Mouse (Mus musculus) embryonic facial prominence, embryonic 11.5 days (tissue): ENCODE results near the gene Phldb1. TPM values are rescaled to one million over a fixed set of nuclear protein-coding genes. Genes with fewer than 3 reads are reported as not detected.

ENCODE experiments used
- ATAC-seq: fragments of 200-750 bp; cut with Nextera tagmentation; replicated peaks from 2 replicates; pipeline ENCODE4 v1.8.0; 2017; ENCODE audit warnings: low read depth; ENCODE audit not compliant: insufficient number of reproducible peaks, low FRiP score, low TSS enrichment
- DNase-seq: peaks from one replicate; pipeline ENCODE4 v3.0.0-alpha.2; 2015; ENCODE audit warnings: low spot score
- H3K27ac ChIP-seq: fragments of 300-500 bp; sonication (generic); replicated peaks from 2 replicates; pipeline ENCODE4 v1.5.1; 2014; ENCODE audit warnings: mild to moderate bottlenecking, low read depth, low read length, control low read depth
- H3K27me3 ChIP-seq: fragments of 300-500 bp; sonication (generic); 2 replicates; pipeline ENCODE4 v1.6.1; 2014; ENCODE audit warnings: mild to moderate bottlenecking, low read length, moderate library complexity, mixed read lengths; ENCODE audit not compliant: control insufficient read depth, insufficient read depth
- H3K36me3 ChIP-seq: fragments of 300-500 bp; sonication (generic); replicated peaks from 2 replicates; pipeline ENCODE4 v1.6.1; 2014; ENCODE audit warnings: low read depth, mild to moderate bottlenecking, low read length, moderate library complexity, mixed read lengths; ENCODE audit not compliant: control insufficient read depth, insufficient read depth
- H3K4me1 ChIP-seq: fragments of 300-500 bp; sonication (generic); 2 replicates; pipeline ENCODE4 v1.6.1; 2014; ENCODE audit warnings: low read length, mixed read lengths; ENCODE audit not compliant: control insufficient read depth, insufficient read depth
- H3K4me2 ChIP-seq: fragments of 300-500 bp; sonication (generic); 2 replicates; pipeline ENCODE4 v1.6.1; 2014; ENCODE audit warnings: low read depth, mild to moderate bottlenecking, control low read depth, low read length, moderate library complexity
- H3K4me3 ChIP-seq: fragments of 300-500 bp; sonication (generic); 2 replicates; pipeline ENCODE4 v1.5.1; 2014; ENCODE audit warnings: low read depth, low read length, control low read depth
- H3K9ac ChIP-seq: fragments of 300-500 bp; sonication (generic); replicated peaks from 2 replicates; pipeline ENCODE4 v1.6.1; 2014; ENCODE audit warnings: mild to moderate bottlenecking, control low read depth, low read length
- H3K9me3 ChIP-seq: fragments of 300-500 bp; sonication (generic); replicated peaks from 2 replicates; pipeline ENCODE4 v1.6.1; 2016; ENCODE audit warnings: mild to moderate bottlenecking, low read length, inconsistent platforms, mixed read lengths; ENCODE audit not compliant: control insufficient read depth
- WGBS: fragments of 180-500 bp; shearing (Covaris S2); extraction: QIAGEN DNeasy Blood & Tissue Kit; methylation state at CpG from one replicate; pipeline ENCODE4 v1.1.7; 2014; 5-methylcytosine and 5-hydroxymethylcytosine counted together
- polyA plus RNA-seq: library from polyadenylated mRNA; unstranded; fragments of >200 nt; fragmentation: Nextera tagmentation; extraction: Ambion mirVana; gene quantifications from 2 replicates; pipeline ENCODE4 v1.2.1, GENCODE M21; 2014

Phldb1 gene
- polyA plus RNA-seq, 1 experiment from 2014 or later = 27.8 TPM

DNA sequence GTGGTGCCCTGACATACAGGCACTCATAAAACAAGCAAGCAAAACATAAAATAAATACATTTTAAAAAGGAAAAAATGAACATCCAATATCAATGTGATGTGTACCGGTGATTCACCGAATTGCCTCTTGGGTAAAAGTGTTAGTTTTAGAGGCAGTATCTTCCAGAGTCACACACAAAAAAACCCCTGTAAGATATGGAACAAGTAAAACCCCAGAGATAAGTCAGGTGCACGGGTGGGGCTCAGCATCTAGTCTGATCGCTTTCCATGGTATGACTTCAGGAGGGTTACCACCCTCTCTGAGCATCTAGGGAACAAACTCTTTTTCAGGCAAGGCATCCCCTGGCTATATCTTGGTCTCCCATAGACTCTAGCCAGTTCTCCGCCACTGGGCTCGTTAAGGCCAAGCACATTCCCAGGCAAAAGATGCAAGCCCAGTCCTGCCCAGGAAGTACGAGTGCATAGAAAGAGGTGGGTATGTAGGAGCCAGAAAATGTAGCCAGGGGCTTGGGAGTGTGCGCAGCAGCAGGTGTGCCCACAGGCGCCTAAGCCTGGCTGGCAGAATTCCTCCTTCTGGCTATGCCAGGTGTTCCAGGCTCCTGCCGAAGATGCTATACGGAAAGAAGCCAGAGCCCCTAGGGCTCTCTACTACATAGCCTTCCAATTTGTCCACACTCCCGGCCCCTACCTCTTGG lies 15.9 kb downstream of the Phldb1 start:
- ATAC-seq (no peak), DNase-seq (no peak)
- H3K27me3 ChIP-seq = no peaks in the 10 kb centered on the region
- peaks cover 5% of the 10 kb centered on the region for H3K36me3 ChIP-seq
- no peak overlapping the region for H3K4me2 ChIP-seq
- WGBS = 89% methylated on average over 12 of the region's 12 CpGs
- no peak overlapping the region for H3K9ac ChIP-seq
- no peaks in the 10 kb centered on the region for H3K9me3 ChIP-seq
- H3K27ac ChIP-seq = no peak overlapping the region
- H3K4me3 ChIP-seq = no peak overlapping the region
- H3K4me1 ChIP-seq = peaks cover 10% of the 10 kb centered on the region

DNA sequence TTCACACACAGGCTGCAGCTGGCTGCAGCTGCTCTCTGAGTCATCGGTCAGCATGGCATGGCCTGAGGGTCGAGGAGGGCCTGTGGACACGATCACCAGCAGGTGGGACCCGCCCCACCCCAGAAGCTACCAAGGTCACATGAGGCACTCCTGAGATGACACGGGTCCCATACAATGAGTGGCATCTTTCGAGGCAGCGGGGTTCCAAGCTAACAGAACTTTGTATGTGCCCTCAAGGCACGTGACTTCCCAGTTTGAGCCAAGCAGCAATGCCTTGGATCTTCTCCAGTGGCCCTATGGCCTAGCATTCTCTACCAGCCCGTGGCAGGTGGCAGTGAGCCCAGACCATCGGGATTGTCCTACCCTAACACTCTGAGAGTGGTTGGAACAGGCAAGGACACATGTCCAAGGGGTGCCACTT lies 17.2 kb downstream of the Phldb1 start:
- Histone ChIP-seq H3K36me3 (peaks cover 5% of the 10 kb centered on the region), H3K9ac (no peak overlapping the region), H3K27ac (no peak overlapping the region), H3K9me3 (no peaks in the 10 kb centered on the region), H3K4me1 (peaks cover 6% of the 10 kb centered on the region; the same call in 1 of the 2 replicates), H3K4me3 (no peak overlapping the region), H3K4me2 (no peak overlapping the region), H3K27me3 (no peaks in the 10 kb centered on the region)
- 81% methylated on average over 10 of the region's 10 CpGs for WGBS
- DNase-seq (no peak), ATAC-seq (no peak)

DNA sequence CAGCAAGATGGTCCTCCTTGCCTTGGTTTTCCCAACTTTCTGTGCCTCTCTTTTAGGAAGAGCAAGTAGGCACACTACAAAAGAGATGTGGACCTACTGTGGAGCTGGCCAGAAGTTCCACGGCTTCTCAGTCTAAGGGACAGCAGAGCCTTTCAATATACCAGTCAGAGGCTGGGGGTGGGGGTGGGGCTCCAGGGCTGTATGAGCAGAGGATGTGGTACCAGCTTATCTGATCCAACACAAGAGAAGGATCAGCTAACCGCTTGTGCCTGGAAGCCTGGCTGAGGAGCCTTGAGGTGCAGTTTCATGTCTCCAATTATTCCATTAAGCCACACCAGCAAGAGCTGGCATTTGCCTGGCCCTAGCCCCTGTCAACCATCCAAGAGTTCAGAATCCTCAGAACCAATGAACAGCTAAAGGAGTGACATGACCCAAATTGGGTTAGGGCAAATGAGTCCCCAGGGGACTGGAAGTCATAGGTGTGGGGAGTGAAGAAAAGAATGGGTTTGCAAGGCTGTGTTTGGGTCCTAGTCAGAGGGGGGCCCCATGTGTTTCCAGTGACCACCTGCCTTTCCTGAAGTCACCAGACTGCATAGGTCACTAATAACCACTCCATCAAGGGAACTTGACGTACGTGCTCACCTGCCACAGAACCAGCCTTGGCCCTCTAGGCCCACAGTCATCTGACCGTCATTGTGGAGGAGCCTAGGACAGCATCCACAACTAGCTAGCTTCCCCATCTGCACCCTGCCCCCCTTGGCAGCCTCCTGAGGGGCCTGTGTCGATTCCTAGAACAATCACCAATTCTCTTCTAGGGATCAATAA lies 17.8 kb downstream of the Phldb1 start:
- H3K4me1 ChIP-seq = peaks cover 6% of the 10 kb centered on the region; the same call in 1 of the 2 replicates
- H3K36me3 ChIP-seq = peaks cover 5% of the 10 kb centered on the region
- H3K27ac ChIP-seq = no peak overlapping the region
- no peaks in the 10 kb centered on the region for H3K27me3 ChIP-seq
- no peak overlapping the region for H3K4me3 ChIP-seq
- ATAC-seq (no peak), DNase-seq (no peak)
- H3K4me2 ChIP-seq = no peak overlapping the region
- no peaks in the 10 kb centered on the region for H3K9me3 ChIP-seq
- 81% methylated on average over 6 of the region's 6 CpGs for WGBS
- no peak overlapping the region for H3K9ac ChIP-seq

DNA sequence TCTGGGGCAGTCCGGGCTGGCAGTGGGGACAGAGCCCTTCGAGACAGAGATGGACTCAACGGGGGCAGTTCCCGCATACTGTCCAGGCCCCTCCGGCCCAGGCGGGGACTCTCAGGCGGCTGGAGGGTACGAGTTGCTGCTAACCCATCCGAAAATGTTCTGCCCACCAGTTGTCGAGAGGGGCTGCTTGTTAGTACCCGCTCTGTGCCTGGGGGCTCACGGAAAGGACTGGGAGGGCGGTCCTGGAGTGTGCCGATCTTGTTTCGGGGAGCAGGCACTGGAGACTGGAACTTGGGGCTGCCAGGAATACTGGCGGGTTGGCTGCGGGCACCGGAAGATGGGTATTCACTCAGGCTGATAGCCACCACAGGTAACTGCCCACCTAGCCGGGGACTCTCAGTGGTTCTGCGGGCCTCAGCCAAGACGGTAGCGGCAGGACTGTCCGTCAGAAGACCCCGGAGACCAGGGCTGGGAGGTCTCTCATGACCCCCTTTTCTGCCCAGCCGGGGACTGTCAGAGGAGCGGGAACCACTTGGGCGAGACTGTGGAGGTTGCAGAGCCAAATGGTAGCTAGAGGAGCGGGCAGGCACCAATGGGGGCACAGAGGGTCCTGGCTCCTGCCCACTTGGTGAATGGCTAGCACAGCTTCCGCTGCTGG lies 19.2 kb downstream of the Phldb1 start:
- H3K9ac ChIP-seq = no peak overlapping the region
- ATAC-seq (no peak; the same call in 1 of the 2 replicates), DNase-seq (no peak)
- H3K9me3 ChIP-seq = no peaks in the 10 kb centered on the region
- peaks cover 5% of the 10 kb centered on the region for H3K36me3 ChIP-seq
- peaks cover 6% of the 10 kb centered on the region; the same call in 1 of the 2 replicates for H3K4me1 ChIP-seq
- WGBS = 92% methylated on average over 29 of the region's 29 CpGs
- H3K4me2 ChIP-seq = no peak overlapping the region
- H3K4me3 ChIP-seq = no peak overlapping the region
- H3K27me3 ChIP-seq = no peaks in the 10 kb centered on the region
- H3K27ac ChIP-seq = no peak overlapping the region

DNA sequence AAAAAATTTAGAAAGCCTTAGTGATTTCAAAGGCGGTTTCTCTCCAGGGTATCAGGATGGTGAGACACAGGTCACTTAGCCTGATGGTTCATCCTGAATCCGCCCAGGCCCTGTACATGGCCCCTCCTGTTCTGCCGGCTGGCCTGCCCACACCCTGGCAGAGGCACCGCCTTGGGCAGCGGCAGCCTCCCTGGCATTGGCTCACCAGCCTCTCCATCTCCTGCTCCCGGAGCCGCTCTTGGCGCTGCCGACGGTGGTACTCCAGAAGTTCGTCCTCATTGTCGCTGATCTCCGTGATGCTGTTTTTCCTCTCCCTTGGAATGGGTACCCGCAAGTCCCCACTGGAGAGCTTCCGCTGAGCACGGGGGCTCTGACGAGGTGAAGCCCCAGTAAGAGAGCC lies 19.9 kb downstream of the Phldb1 start:
- Histone ChIP-seq H3K27ac (no peak overlapping the region), H3K4me2 (no peak overlapping the region), H3K9ac (no peak overlapping the region), H3K9me3 (no peaks in the 10 kb centered on the region), H3K27me3 (no peaks in the 10 kb centered on the region), H3K4me3 (no peak overlapping the region), H3K36me3 (peaks cover 5% of the 10 kb centered on the region), H3K4me1 (peaks cover 2% of the 10 kb centered on the region; the same call in 1 of the 2 replicates)
- WGBS = 88% methylated on average over 17 of the region's 17 CpGs
- DNase-seq (no peak), ATAC-seq (no peak)

DNA sequence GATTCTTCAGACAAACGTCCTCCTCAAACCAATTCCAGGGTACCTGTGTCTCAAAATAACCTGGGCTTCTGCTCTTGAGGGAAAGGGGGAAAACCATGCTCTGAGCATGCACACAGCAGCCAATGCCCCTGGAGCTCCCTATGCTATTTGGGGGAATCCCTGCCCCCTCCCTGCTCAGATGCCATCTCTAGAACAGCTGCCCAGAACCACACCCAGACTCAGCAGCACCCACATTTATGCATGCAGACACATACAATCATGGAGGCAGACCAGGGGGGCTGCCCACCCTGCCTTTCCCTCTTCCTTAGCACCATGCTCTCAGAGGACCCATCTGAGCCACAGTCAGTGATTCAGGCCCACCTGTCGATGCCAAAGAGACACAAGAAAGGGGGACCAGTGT lies 21.4 kb downstream of the Phldb1 start:
- Histone ChIP-seq H3K4me2 (no peak overlapping the region), H3K36me3 (peaks cover 5% of the 10 kb centered on the region), H3K27me3 (no peaks in the 10 kb centered on the region), H3K9ac (no peak overlapping the region), H3K4me3 (no peak overlapping the region), H3K9me3 (no peaks in the 10 kb centered on the region), H3K4me1 (peaks cover 3% of the 10 kb centered on the region; the same call in 1 of the 2 replicates), H3K27ac (no peak overlapping the region)
- no peak for DNase-seq
- ATAC-seq = no peak
- 69% methylated on average over 2 of the region's 2 CpGs for WGBS

DNA sequence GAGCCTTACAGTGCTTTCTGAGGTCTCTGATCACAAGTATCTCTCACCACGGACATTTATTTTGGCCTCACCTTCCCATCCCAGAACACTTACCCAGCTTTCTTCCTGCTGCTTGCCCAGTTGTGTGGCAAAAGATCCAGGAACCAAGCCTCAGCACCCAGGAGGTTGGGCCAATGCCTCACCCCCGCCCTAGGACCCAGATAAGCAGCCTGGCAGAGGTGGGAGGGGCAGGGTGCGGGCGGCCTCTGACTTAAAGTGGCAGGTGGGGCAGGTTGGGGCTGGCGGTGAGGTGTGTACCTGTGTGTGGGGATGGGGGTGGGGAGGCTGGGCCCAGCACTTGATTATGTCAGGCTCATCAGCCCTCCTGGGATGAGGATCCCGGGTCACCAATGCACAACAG lies 21.9 kb downstream of the Phldb1 start:
- Histone ChIP-seq H3K36me3 (peaks cover 5% of the 10 kb centered on the region), H3K27me3 (no peaks in the 10 kb centered on the region), H3K27ac (no peak overlapping the region), H3K9me3 (no peaks in the 10 kb centered on the region), H3K4me3 (no peak overlapping the region), H3K9ac (no peak overlapping the region), H3K4me1 (peaks cover 5% of the 10 kb centered on the region; the same call in 1 of the 2 replicates), H3K4me2 (no peak overlapping the region)
- DNase-seq (no peak), ATAC-seq (no peak)
- WGBS = 83% methylated on average over 6 of the region's 6 CpGs
